8 mouse cellular contexts compared by ENCODE assay signal in genomic region chr3:69860589-69861521, GRCm38 (mm10). TPM values are rescaled to one million over a fixed set of nuclear protein-coding genes. Genes with fewer than 3 reads are reported as not detected.
DNase-seq lines count a peak whose midpoint lies in the region; ATAC-seq and TF ChIP-seq lines count a peak whose summit lies in the region.
"Had no signal": no experiment of that assay in that cellular context is flagged by ENCODE, and none has a peak within 500 bp of the region (broad histone marks: within the 10 kb centered on the region; RNA-seq: fewer than 3 reads in every experiment).

No protein-coding gene starts in this region.

- WGBS in forebrain, embryonic 13.5 days, result under 1% methylated on average over 40 of the region's 40 CpGs
- under 1% methylated on average over 40 of the region's 40 CpGs for WGBS in kidney, postnatal 0 days
- under 1% methylated on average over 40 of the region's 40 CpGs for WGBS in neural tube, embryonic 13.5 days

- H3K9ac ChIP-seq in forebrain, embryonic 13.5 days, result peak overlapping the region; percentile 55
- 0 out of 2 replicates have a peak overlapping the region, but pooled peaks have one; percentile 27 for H3K9ac ChIP-seq in kidney, postnatal 0 days (ENCODE audit: low read depth, low read length)
- H3K9ac ChIP-seq in neural tube, embryonic 13.5 days, result peak overlapping the region; percentile 62

- H3K4me2 ChIP-seq in forebrain, embryonic 13.5 days, result peak overlapping the region; percentile 97
- peak overlapping the region; percentile 69 for H3K4me2 ChIP-seq in kidney, postnatal 0 days (ENCODE audit: low read length)
- H3K4me2 ChIP-seq in neural tube, embryonic 13.5 days, result peak overlapping the region; percentile 83

- DNase-seq in Muller cell, postnatal 12 days (ENCODE audit: inconsistent ontology term), result peak; percentile 61
- DNase-seq in kidney, postnatal 0 days (ENCODE audit: low spot score), result peak; percentile 58
- peak; percentile 26 for DNase-seq in liver
- no peak for DNase-seq in thymus, postnatal 0 days (ENCODE audit: low spot score)

- ATAC-seq in forebrain, embryonic 13.5 days, result peak; percentile 90
- 0 out of 2 replicates have a peak, but pooled peaks have one; percentile 36 for ATAC-seq in kidney, postnatal 0 days (replicated peaks; ENCODE audit: low FRiP score, low read depth)
- peak; percentile 84 for ATAC-seq in neural tube, embryonic 13.5 days (ENCODE audit: low read depth)

- TF ChIP-seq CTCF in kidney, postnatal 0 days (IDR thresholded peaks at IDR 0.05; ENCODE audit: low read depth), result peak; percentile 45

- no peaks in the 10 kb centered on the region for H3K27me3 ChIP-seq in forebrain, embryonic 13.5 days
- no peaks in the 10 kb centered on the region for H3K27me3 ChIP-seq in kidney, postnatal 0 days (ENCODE audit: insufficient read depth, low read length)
- H3K27me3 ChIP-seq in neural tube, embryonic 13.5 days, result peaks cover 18% of the 10 kb centered on the region

- no peak overlapping the region for H3K27ac ChIP-seq in brown adipose tissue, adult 24 weeks (replicated peaks; ENCODE audit: low read depth, low read length)
- no peak overlapping the region for H3K27ac ChIP-seq in forebrain, embryonic 13.5 days
- no peak overlapping the region for H3K27ac ChIP-seq in kidney, postnatal 0 days
- 0 out of 2 replicates have a peak overlapping the region, but pooled peaks have one; percentile 6 for H3K27ac ChIP-seq in neural tube, embryonic 13.5 days (replicated peaks)

- H3K9me3 ChIP-seq in forebrain, embryonic 13.5 days (replicated peaks), result no peaks in the 10 kb centered on the region
- H3K9me3 ChIP-seq in kidney, postnatal 0 days (replicated peaks; ENCODE audit: low read length), result no peaks in the 10 kb centered on the region
- no peaks in the 10 kb centered on the region for H3K9me3 ChIP-seq in neural tube, embryonic 13.5 days

- no peaks in the 10 kb centered on the region for H3K36me3 ChIP-seq in forebrain, embryonic 13.5 days (ENCODE audit: poor library complexity, severe bottlenecking)
- H3K36me3 ChIP-seq in kidney, postnatal 0 days (ENCODE audit: insufficient read depth, low read length), result no peaks in the 10 kb centered on the region
- no peaks in the 10 kb centered on the region for H3K36me3 ChIP-seq in neural tube, embryonic 13.5 days

- H3K4me3 ChIP-seq in brown adipose tissue, adult 24 weeks (ENCODE audit: insufficient read depth, low read depth, low read length), result peak overlapping the region; percentile 27; the same call in 1 of the 2 replicates
- H3K4me3 ChIP-seq in forebrain, embryonic 13.5 days, result peak overlapping the region; percentile 51
- peak overlapping the region; percentile 37 for H3K4me3 ChIP-seq in kidney, postnatal 0 days (replicated peaks; ENCODE audit: low read depth, low read length)
- peak overlapping the region; percentile 48 for H3K4me3 ChIP-seq in neural tube, embryonic 13.5 days

- H3K4me1 ChIP-seq in brown adipose tissue, adult 24 weeks (ENCODE audit: control insufficient read depth, insufficient read depth, insufficient read length, low read length), result no peaks in the 10 kb centered on the region; the same call in 1 of the 2 replicates
- peaks cover 11% of the 10 kb centered on the region for H3K4me1 ChIP-seq in forebrain, embryonic 13.5 days
- H3K4me1 ChIP-seq in kidney, postnatal 0 days (replicated peaks; ENCODE audit: insufficient read depth, low read length), result no peaks in the 10 kb centered on the region
- peaks cover 21% of the 10 kb centered on the region for H3K4me1 ChIP-seq in neural tube, embryonic 13.5 days (replicated peaks)

RNA-seq across cellular contexts. Expression of gene Sptssb, which starts 1.1 kb away (rescaled TPM):
- not detected in 2 replicates for polyA plus RNA-seq in brown adipose tissue, adult 24 weeks (2012; ENCODE audit: insufficient read depth, insufficient read length, missing spikeins)
- polyA plus RNA-seq in forebrain, embryonic 13.5 days (2015; fragmentation: Nextera tagmentation; extraction: Ambion mirVana), result not detected in 2 replicates
- polyA plus RNA-seq in kidney, postnatal 0 days (2015; fragmentation: Nextera tagmentation; extraction: Ambion mirVana), result 14.5 and 23.0 TPM in 2 replicates
- 0.74 and 0.87 TPM in 2 replicates for polyA plus RNA-seq in neural tube, embryonic 13.5 days (2015; fragmentation: Nextera tagmentation; extraction: Ambion mirVana)
- 10.9 and 12.3 TPM in 2 replicates for polyA plus RNA-seq in thymus, postnatal 0 days (2015; fragmentation: Nextera tagmentation; extraction: Ambion mirVana)
- polyA plus RNA-seq: gonadal fat pad, adult 2 months had no signal

Comparison
In these comparisons a context has a peak if more than half of its experiments do, and no peak if none do; other contexts are left out.
1. ATAC-seq: peak in every context shown above with its lines; median percentile 90 in forebrain, embryonic 13.5 days; 84 in neural tube, embryonic 13.5 days; 36 in kidney, postnatal 0 days.